Mouse (Mus musculus) cerebral cortex, adult 2 months (tissue): ENCODE measurements around the gene Rbbp7.

Source experiments
- WGBS: fragments of 180-500 bp; shearing (Covaris S2); methylation state at CpG from one replicate; pipeline ENCODE4 v1.1.7; 2018; 5-methylcytosine and 5-hydroxymethylcytosine counted together

Gene Rbbp7

GRCm38 (mm10) chrX:162760115-162760942 is at the start of gene Rbbp7:
Rbbp7 (plus strand) TSS chrX:162760402.
- 5% methylated on average over 73 of the region's 100 CpGs for WGBS

GRCm38 (mm10) chrX:162717837-162718236 is 42.4 kb upstream of the Rbbp7 start:
- WGBS, result 29% methylated on average over 5 of the region's 5 CpGs

- 33% methylated on average over 2 of the region's 2 CpGs for WGBS
Measured at GRCm38 (mm10) chrX:162719615-162720014, 40.6 kb upstream of the Rbbp7 start.

GRCm38 (mm10) chrX:162727367-162727777 is 32.8 kb upstream of the Rbbp7 start:
- WGBS, result 46% methylated on average over 13 of the region's 13 CpGs

- 58% methylated on average over 9 of the region's 9 CpGs for whole genome bisulfite sequencing
Measured at GRCm38 (mm10) chrX:162727795-162728194, 32.4 kb upstream of the Rbbp7 start.

- 47% methylated on average over 7 of the region's 7 CpGs for WGBS
Measured at GRCm38 (mm10) chrX:162728228-162728627, 32.0 kb upstream of the Rbbp7 start.

GRCm38 (mm10) chrX:162730031-162730430 is 30.2 kb upstream of the Rbbp7 start:
- 90% methylated on average over 4 of the region's 4 CpGs for WGBS

GRCm38 (mm10) chrX:162734997-162735929 is 24.9 kb upstream of the Rbbp7 start:
- 5% methylated on average over 25 of the region's 25 CpGs for WGBS

GRCm38 (mm10) chrX:162736140-162736659 is 24.0 kb upstream of the Rbbp7 start:
- WGBS, result 14% methylated on average over 9 of the region's 9 CpGs

- 81% methylated on average over 9 of the region's 9 CpGs for WGBS
Measured at GRCm38 (mm10) chrX:162748696-162749420, 11.3 kb upstream of the Rbbp7 start.

- 88% methylated on average over 2 of the region's 2 CpGs for WGBS
Measured at GRCm38 (mm10) chrX:162752418-162752817, 7.8 kb upstream of the Rbbp7 start.

- 97% methylated on average over 4 of the region's 4 CpGs for WGBS
Measured at GRCm38 (mm10) chrX:162754314-162754713, 5.9 kb upstream of the Rbbp7 start.

GRCm38 (mm10) chrX:162756058-162756457 is 4.1 kb upstream of the Rbbp7 start:
- 51% methylated on average over 7 of the region's 7 CpGs for WGBS

GRCm38 (mm10) chrX:162759251-162760114 is 719 bp upstream of the Rbbp7 start:
- WGBS, result 13% methylated on average over 32 of the region's 32 CpGs

- WGBS, result 4% methylated on average over 43 of the region's 50 CpGs
Measured at GRCm38 (mm10) chrX:162760958-162761515, 835 bp downstream of the Rbbp7 start.

- WGBS, result 15% methylated on average over 9 of the region's 9 CpGs
Measured at GRCm38 (mm10) chrX:162761716-162762395, 1.7 kb downstream of the Rbbp7 start.

- 78% methylated on average over 1 of the region's 1 CpGs for WGBS
Measured at GRCm38 (mm10) chrX:162770726-162771125, 10.5 kb downstream of the Rbbp7 start.

- 54% methylated on average over 1 of the region's 1 CpGs for WGBS
Measured at GRCm38 (mm10) chrX:162788372-162788771, 28.2 kb downstream of the Rbbp7 start.

- 92% methylated on average over 5 of the region's 5 CpGs for WGBS
Measured at GRCm38 (mm10) chrX:162791392-162791791, 31.2 kb downstream of the Rbbp7 start.

- 29% methylated on average over 6 of the region's 6 CpGs for WGBS
Measured at GRCm38 (mm10) chrX:162828016-162828415, 67.8 kb downstream of the Rbbp7 start.
